Mouse (Mus musculus) hindbrain, embryonic 15.5 days (tissue): ENCODE results near the gene Bpifb2. TPM values are rescaled to one million over a fixed set of nuclear protein-coding genes. Genes with fewer than 3 reads are reported as not detected.

ENCODE experiments used
- ATAC-seq: fragments of 200-750 bp; cut with Nextera tagmentation; 2 replicates; pipeline ENCODE4 v1.8.0; 2017; ENCODE audit warnings: low read depth, moderate number of reproducible peaks, moderate TSS enrichment; ENCODE audit not compliant: low FRiP score
- H3K27ac ChIP-seq: fragments of 300-500 bp; sonication (generic); replicated peaks from 2 replicates; pipeline ENCODE4 v1.5.1; 2015; ENCODE audit warnings: mild to moderate bottlenecking, inconsistent platforms
- H3K27me3 ChIP-seq: fragments of 300-500 bp; sonication (generic); 2 replicates; pipeline ENCODE4 v1.6.1; 2015; ENCODE audit warnings: control low read depth, inconsistent platforms
- H3K36me3 ChIP-seq: fragments of 300-500 bp; sonication (generic); 2 replicates; pipeline ENCODE4 v1.6.1; 2015; ENCODE audit warnings: control low read depth, inconsistent platforms
- H3K4me1 ChIP-seq: fragments of 300-500 bp; sonication (generic); replicated peaks from 2 replicates; pipeline ENCODE4 v1.6.1; 2015; ENCODE audit warnings: control low read depth, inconsistent platforms
- H3K4me2 ChIP-seq: fragments of 300-500 bp; sonication (generic); 2 replicates; pipeline ENCODE4 v1.6.1; 2015; ENCODE audit warnings: moderate library complexity, mild to moderate bottlenecking, inconsistent platforms
- H3K4me3 ChIP-seq: fragments of 300-500 bp; sonication (generic); 2 replicates; pipeline ENCODE4 v1.5.1; 2015; ENCODE audit warnings: mild to moderate bottlenecking, inconsistent platforms
- H3K9ac ChIP-seq: fragments of 300-500 bp; sonication (generic); 2 replicates; pipeline ENCODE4 v1.6.1; 2015; ENCODE audit warnings: inconsistent platforms
- H3K9me3 ChIP-seq: fragments of 300-500 bp; sonication (generic); 2 replicates; pipeline ENCODE4 v1.6.1; 2016; ENCODE audit warnings: control low read depth, inconsistent platforms
- WGBS: fragments of 180-500 bp; shearing (Covaris S2); methylation state at CpG from one replicate; pipeline ENCODE4 v1.1.7; 2015; 5-methylcytosine and 5-hydroxymethylcytosine counted together
- polyA plus RNA-seq: library from polyadenylated mRNA; unstranded; fragments of >200 nt; fragmentation: Nextera tagmentation; extraction: Ambion mirVana; gene quantifications from 2 replicates; pipeline ENCODE4 v1.2.1, GENCODE M21; 2015

Bpifb2 gene
- polyA plus RNA-seq, 1 experiment from 2014 or later = 0.17 TPM

DNA sequence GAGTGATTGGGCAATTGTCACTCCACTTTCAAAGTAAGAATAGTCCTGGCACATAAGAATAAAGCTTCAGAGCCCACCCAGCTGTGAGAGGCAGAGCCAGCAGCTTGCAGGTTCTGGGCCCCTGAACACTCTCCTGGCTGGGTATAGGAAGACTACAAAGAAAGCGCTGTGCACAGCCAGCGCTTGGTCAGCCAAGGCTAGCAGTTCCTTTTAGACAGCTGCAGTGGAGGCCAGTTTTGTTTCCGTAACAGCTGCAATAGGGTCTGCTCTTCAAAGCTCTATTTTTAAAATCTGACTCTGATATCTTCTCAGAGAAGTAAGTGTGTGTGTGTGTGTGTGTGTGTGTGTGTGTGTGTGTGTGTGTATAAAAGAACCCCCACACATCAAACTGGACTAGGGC lies 12.9 kb upstream of the Bpifb2 start:
- Histone ChIP-seq H3K27ac (no peak overlapping the region), H3K4me2 (no peak overlapping the region), H3K9ac (no peak overlapping the region), H3K27me3 (no peaks in the 10 kb centered on the region), H3K36me3 (no peaks in the 10 kb centered on the region), H3K4me3 (no peak overlapping the region), H3K9me3 (no peaks in the 10 kb centered on the region), H3K4me1 (no peaks in the 10 kb centered on the region)
- ATAC-seq = no peak
- WGBS = 80% methylated on average over 3 of the region's 3 CpGs

GRCm38 (mm10) chr2:153870984-153871383 lies 3.9 kb upstream of the Bpifb2 start, which contains the start of gene Sun5:
TSS of gene Sun5 (minus strand) at chr2:153871084.
- no peaks in the 10 kb centered on the region for H3K4me1 ChIP-seq
- no peaks in the 10 kb centered on the region for H3K9me3 ChIP-seq
- no peak within 1 kb of the TSS for H3K4me3 ChIP-seq
- no peaks in the 10 kb centered on the region for H3K27me3 ChIP-seq
- no peak within 1 kb of the TSS for H3K4me2 ChIP-seq
- H3K36me3 ChIP-seq = no peaks in the 10 kb centered on the region
- ATAC-seq = no peak
- 85% methylated on average over 4 of the region's 4 CpGs for WGBS
- H3K9ac ChIP-seq = no peak within 1 kb of the TSS
- H3K27ac ChIP-seq = no peak within 1 kb of the TSS

GRCm38 (mm10) chr2:153899111-153899510 lies 24.3 kb downstream of the Bpifb2 start:
- Histone ChIP-seq H3K27me3 (no peaks in the 10 kb centered on the region), H3K4me3 (no peak overlapping the region), H3K9me3 (no peaks in the 10 kb centered on the region), H3K9ac (no peak overlapping the region), H3K4me2 (no peak overlapping the region), H3K4me1 (no peaks in the 10 kb centered on the region), H3K27ac (no peak overlapping the region), H3K36me3 (no peaks in the 10 kb centered on the region)
- ATAC-seq = no peak
- WGBS = 84% methylated on average over 5 of the region's 5 CpGs

GRCm38 (mm10) chr2:153900088-153900487 lies 25.2 kb downstream of the Bpifb2 start, which contains the start of gene Bpifb6:
TSS of gene Bpifb6 (plus strand) at chr2:153900388.
- Histone ChIP-seq H3K27me3 (no peaks in the 10 kb centered on the region), H3K9me3 (no peaks in the 10 kb centered on the region), H3K4me2 (no peak within 1 kb of the TSS), H3K27ac (no peak within 1 kb of the TSS), H3K4me3 (no peak within 1 kb of the TSS), H3K4me1 (no peaks in the 10 kb centered on the region), H3K9ac (no peak within 1 kb of the TSS), H3K36me3 (no peaks in the 10 kb centered on the region)
- 75% methylated on average over 4 of the region's 4 CpGs for WGBS
- ATAC-seq = no peak

DNA sequence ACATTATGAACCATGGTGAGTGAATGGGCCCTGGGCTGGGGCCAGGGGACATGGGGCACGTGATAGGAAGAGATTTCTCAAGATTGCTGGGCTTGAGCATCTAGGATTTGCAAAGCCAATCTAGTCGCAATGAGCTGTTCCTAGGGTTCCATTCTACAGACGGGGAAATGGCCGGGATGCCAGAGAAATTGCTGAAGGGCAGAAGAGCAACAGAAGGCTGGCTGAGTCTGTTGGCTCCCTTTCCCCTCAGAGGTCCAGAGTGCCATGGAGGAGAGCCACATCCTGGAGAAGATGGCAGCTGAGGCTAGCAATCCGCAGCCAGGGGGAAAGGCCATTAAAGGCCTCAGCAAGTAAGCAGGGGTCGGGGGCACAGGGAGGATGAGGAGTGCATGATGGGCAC lies 27.9 kb downstream of the Bpifb2 start:
- Histone ChIP-seq H3K4me1 (no peaks in the 10 kb centered on the region), H3K9me3 (no peaks in the 10 kb centered on the region), H3K36me3 (no peaks in the 10 kb centered on the region), H3K27me3 (no peaks in the 10 kb centered on the region), H3K4me2 (no peak overlapping the region), H3K9ac (no peak overlapping the region), H3K27ac (no peak overlapping the region), H3K4me3 (no peak overlapping the region)
- 70% methylated on average over 6 of the region's 6 CpGs for WGBS
- ATAC-seq = no peak

GRCm38 (mm10) chr2:153906626-153907025 lies 31.8 kb downstream of the Bpifb2 start:
- Histone ChIP-seq H3K4me2 (no peak overlapping the region), H3K4me3 (no peak overlapping the region), H3K9me3 (no peaks in the 10 kb centered on the region), H3K36me3 (no peaks in the 10 kb centered on the region), H3K9ac (no peak overlapping the region), H3K27ac (no peak overlapping the region), H3K27me3 (no peaks in the 10 kb centered on the region), H3K4me1 (no peaks in the 10 kb centered on the region)
- 94% methylated on average over 4 of the region's 4 CpGs for WGBS
- ATAC-seq = no peak

GRCm38 (mm10) chr2:153914151-153914550 lies 39.3 kb downstream of the Bpifb2 start:
- peak; percentile 54; the same call in 1 of the 2 replicates for ATAC-seq
- no peak overlapping the region for H3K9ac ChIP-seq
- H3K4me1 ChIP-seq = no peaks in the 10 kb centered on the region
- no peaks in the 10 kb centered on the region for H3K27me3 ChIP-seq
- H3K4me2 ChIP-seq = no peak overlapping the region
- H3K9me3 ChIP-seq = no peaks in the 10 kb centered on the region
- no peak overlapping the region for H3K4me3 ChIP-seq
- H3K27ac ChIP-seq = no peak overlapping the region
- WGBS = 67% methylated on average over 5 of the region's 5 CpGs
- H3K36me3 ChIP-seq = no peaks in the 10 kb centered on the region

DNA sequence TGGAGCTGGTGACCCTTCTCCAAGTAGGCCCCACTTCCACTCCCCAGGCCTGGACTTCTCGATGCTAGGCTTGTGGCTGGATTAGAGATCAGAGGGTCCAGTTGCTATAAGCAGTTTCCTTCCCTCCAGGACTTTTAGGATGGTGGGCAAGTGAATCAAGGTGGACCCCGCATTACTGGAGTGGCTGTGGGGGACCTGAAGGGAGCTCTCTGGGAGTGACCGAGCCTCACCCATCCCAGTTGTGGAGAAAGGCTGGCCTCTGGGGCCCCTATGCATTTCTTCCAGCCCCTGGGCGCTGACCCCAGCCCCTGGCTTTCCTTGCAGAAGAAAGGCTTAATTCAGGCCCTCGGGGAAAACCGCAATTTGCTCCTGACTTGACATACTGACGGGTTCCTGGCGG lies 43.1 kb downstream of the Bpifb2 start, which contains the start of gene Bpifb3:
Gene Bpifb3, plus strand, starts transcription at position 301 of the 400 bp plus-strand sequence.
- no peak within 1 kb of the TSS for H3K4me3 ChIP-seq
- H3K4me1 ChIP-seq = no peaks in the 10 kb centered on the region
- no peaks in the 10 kb centered on the region for H3K9me3 ChIP-seq
- no peaks in the 10 kb centered on the region for H3K27me3 ChIP-seq
- H3K9ac ChIP-seq = no peak within 1 kb of the TSS
- no peaks in the 10 kb centered on the region for H3K36me3 ChIP-seq
- no peak within 1 kb of the TSS for H3K4me2 ChIP-seq
- no peak within 1 kb of the TSS for H3K27ac ChIP-seq
- ATAC-seq = no peak
- 67% methylated on average over 8 of the region's 8 CpGs for WGBS

- Histone ChIP-seq H3K9ac (no peak overlapping the region), H3K4me1 (no peaks in the 10 kb centered on the region), H3K4me2 (no peak overlapping the region), H3K36me3 (no peaks in the 10 kb centered on the region), H3K27ac (no peak overlapping the region), H3K9me3 (no peaks in the 10 kb centered on the region), H3K4me3 (no peak overlapping the region), H3K27me3 (no peaks in the 10 kb centered on the region)
- 91% methylated on average over 6 of the region's 6 CpGs for WGBS
- ATAC-seq = no peak
Measured at GRCm38 (mm10) chr2:153921246-153921645, 46.4 kb downstream of the Bpifb2 start.

DNA sequence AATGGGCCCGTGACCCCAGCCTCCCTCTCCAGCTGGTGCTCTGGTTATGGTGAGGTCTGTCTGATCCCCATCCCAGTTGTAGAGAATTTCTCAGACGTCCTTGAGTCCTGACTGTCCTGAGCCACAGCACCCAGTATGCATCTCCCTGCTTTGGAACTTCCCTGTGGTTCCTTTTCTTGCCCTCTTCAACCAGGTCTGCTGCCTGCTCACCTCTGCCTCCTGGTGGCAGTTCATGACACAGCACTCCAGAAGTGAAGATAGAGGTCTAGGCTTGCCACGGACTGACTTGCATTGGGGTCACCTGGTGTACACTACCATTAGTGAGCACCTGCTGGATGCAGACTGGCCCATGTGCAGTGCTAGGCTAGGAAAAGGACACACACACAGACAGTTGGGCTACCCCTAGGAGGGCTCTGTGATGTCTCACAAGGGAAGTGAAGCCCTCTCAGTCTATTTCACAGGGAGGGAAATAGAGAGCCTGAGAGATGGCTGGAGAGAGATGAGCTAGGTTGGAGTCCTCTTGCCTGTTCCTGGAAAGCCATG lies 55.1 kb downstream of the Bpifb2 start:
- no peaks in the 10 kb centered on the region for H3K9me3 ChIP-seq
- H3K27ac ChIP-seq = no peak overlapping the region
- no peaks in the 10 kb centered on the region for H3K27me3 ChIP-seq
- H3K4me1 ChIP-seq = peaks cover 7% of the 10 kb centered on the region
- no peaks in the 10 kb centered on the region for H3K36me3 ChIP-seq
- H3K4me3 ChIP-seq = no peak overlapping the region
- no peak overlapping the region for H3K4me2 ChIP-seq
- ATAC-seq = no peak
- 48% methylated on average over 3 of the region's 3 CpGs for WGBS
- no peak overlapping the region for H3K9ac ChIP-seq

DNA sequence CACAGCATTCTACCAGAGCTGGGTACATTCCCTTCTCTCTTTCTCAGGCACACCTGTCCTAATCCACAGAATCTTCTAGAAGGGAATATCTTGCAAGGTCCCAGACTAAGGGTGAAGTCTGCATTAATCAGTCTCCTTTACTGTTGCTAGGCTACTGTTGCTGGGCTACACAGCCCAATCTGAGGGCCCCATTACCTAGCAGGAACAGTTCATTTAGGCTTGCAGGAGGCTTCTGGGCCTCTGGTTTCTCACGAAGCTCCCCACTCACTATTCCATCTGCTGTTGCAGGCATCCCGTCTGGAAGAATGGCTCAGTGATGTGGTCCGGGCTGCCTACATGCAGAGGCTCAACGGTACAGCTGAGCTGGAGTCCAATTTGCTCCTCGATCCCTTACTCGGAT lies 56.3 kb downstream of the Bpifb2 start:
- H3K27me3 ChIP-seq = no peaks in the 10 kb centered on the region
- peak; percentile 54; the same call in 1 of the 2 replicates for ATAC-seq
- no peak overlapping the region for H3K4me2 ChIP-seq
- no peak overlapping the region for H3K27ac ChIP-seq
- peaks cover 7% of the 10 kb centered on the region for H3K4me1 ChIP-seq
- 43% methylated on average over 6 of the region's 6 CpGs for WGBS
- no peaks in the 10 kb centered on the region for H3K36me3 ChIP-seq
- no peak overlapping the region for H3K4me3 ChIP-seq
- no peak overlapping the region for H3K9ac ChIP-seq
- no peaks in the 10 kb centered on the region for H3K9me3 ChIP-seq

- Histone ChIP-seq H3K4me3 (no peak overlapping the region), H3K36me3 (no peaks in the 10 kb centered on the region), H3K4me1 (peaks cover 7% of the 10 kb centered on the region), H3K27me3 (no peaks in the 10 kb centered on the region), H3K4me2 (no peak overlapping the region), H3K27ac (no peak overlapping the region), H3K9ac (no peak overlapping the region), H3K9me3 (no peaks in the 10 kb centered on the region)
- no peak for ATAC-seq
- WGBS = 37% methylated on average over 6 of the region's 6 CpGs
Measured at GRCm38 (mm10) chr2:153933311-153933710, 58.5 kb downstream of the Bpifb2 start.

GRCm38 (mm10) chr2:153935348-153935747 lies 60.5 kb downstream of the Bpifb2 start:
- no peaks in the 10 kb centered on the region for H3K27me3 ChIP-seq
- H3K4me3 ChIP-seq = no peak overlapping the region
- no peaks in the 10 kb centered on the region for H3K36me3 ChIP-seq
- H3K4me1 ChIP-seq = peaks cover 7% of the 10 kb centered on the region
- no peak overlapping the region for H3K9ac ChIP-seq
- H3K9me3 ChIP-seq = no peaks in the 10 kb centered on the region
- no peak overlapping the region for H3K4me2 ChIP-seq
- H3K27ac ChIP-seq = no peak overlapping the region
- no peak for ATAC-seq
- 95% methylated on average over 6 of the region's 6 CpGs for WGBS
